Mouse (Mus musculus): ENCODE measurements around the gene Krtap9-5. TPM values are rescaled to one million over a fixed set of nuclear protein-coding genes. Genes with fewer than 3 reads are reported as not detected.
A peak's percentile ranks its signal among the peaks of the same experiment; 100 is the strongest.

Gene Krtap9-5
- polyA plus RNA-seq, 1 experiment from 2014 or later, result not detected

DNA sequence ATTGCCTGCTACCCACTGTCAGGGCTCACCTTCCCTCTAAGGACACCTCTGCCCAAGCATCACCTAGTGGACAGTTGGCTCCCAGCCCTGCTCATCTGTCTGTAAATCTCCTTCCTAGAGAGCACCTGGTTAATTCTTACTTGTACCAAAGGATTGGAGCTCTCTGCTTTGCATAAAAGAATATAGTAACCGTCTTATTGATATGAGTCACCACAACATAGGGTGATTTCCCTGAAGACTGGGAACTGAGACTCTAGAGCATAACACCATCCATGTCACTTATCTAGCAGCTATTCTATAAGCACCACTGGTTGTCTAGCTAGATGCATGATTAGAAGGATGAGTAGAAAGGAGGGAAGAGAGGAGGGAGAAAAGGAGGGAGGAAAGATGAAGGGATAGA lies 35.2 kb downstream of the Krtap9-5 start:
- Histone ChIP-seq H3K4me3 (ENCODE audit: low read depth, low read length) (no peak overlapping the region), H3K36me3 (ENCODE audit: control insufficient read depth, insufficient read depth, low read length) (no peaks in the 10 kb centered on the region), H3K4me1 (ENCODE audit: control insufficient read depth, insufficient read depth, low read length) (no peaks in the 10 kb centered on the region), H3K4me2 (no peak overlapping the region), H3K27ac (ENCODE audit: low read depth, low read length) (no peak overlapping the region), H3K9me3 (replicated peaks; ENCODE audit: control insufficient read depth, low read length) (no peaks in the 10 kb centered on the region), H3K9ac (ENCODE audit: low read depth, low read length) (no peak overlapping the region), H3K27me3 (ENCODE audit: control insufficient read depth, insufficient read depth, low read length) (0 out of 2 replicates have a peak, but pooled peaks cover 4% of the 10 kb centered on the region)
- 82% methylated on average over 1 of the region's 1 CpGs for WGBS (ENCODE audit: insufficient replicate concordance)
- ATAC-seq (replicated peaks; ENCODE audit: insufficient number of reproducible peaks, low FRiP score, low TSS enrichment), result no peak

DNA sequence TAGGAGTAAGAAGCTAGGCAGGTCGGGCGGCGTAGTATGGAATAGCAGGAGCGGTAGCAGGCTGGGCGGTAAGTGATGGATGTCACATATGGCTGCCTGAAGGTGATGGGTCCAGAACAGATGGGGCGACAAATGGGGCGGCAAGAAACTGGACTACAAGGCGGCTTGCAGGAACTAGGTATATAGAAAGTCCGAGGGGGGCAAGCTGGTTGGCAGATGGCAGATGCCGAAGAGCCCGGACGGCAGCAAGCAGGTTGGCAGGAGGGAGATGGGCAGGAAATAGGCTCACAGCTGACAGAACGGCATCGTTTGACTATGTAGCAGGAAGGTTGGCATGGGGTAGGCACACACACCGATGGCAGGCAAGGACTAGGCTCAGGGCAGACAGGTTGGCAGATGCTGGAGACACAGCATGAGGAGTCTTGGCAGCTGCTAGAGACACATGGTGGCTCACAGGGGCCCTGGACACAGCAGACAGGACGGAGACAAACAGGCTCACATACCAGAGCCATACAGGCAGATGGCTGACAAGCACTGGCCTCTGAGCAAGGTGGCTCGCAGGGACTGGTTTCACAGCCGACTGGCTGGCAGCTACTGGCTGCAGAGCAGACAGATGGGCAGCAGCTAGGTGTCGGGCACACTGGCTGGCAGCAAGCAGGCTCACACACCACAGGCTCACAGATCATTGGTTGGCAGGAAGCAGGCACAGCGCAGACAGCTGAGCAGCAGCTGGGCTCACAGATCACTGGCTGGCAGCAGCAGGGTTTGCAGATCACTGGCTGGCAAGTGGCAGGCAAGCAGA lies 37.2 kb downstream of the Krtap9-5 start:
- Histone ChIP-seq H3K4me3 (ENCODE audit: low read depth, low read length) (no peak overlapping the region), H3K27ac (ENCODE audit: low read depth, low read length) (no peak overlapping the region), H3K9me3 (replicated peaks; ENCODE audit: control insufficient read depth, low read length) (no peaks in the 10 kb centered on the region), H3K36me3 (ENCODE audit: control insufficient read depth, insufficient read depth, low read length) (no peaks in the 10 kb centered on the region), H3K4me1 (ENCODE audit: control insufficient read depth, insufficient read depth, low read length) (no peaks in the 10 kb centered on the region), H3K27me3 (ENCODE audit: control insufficient read depth, insufficient read depth, low read length) (0 out of 2 replicates have a peak, but pooled peaks cover 4% of the 10 kb centered on the region), H3K9ac (ENCODE audit: low read depth, low read length) (no peak overlapping the region), H3K4me2 (no peak overlapping the region)
- ATAC-seq (replicated peaks; ENCODE audit: insufficient number of reproducible peaks, low FRiP score, low TSS enrichment), result no peak
- WGBS (ENCODE audit: insufficient replicate concordance), result 76% methylated on average over 20 of the region's 20 CpGs

DNA sequence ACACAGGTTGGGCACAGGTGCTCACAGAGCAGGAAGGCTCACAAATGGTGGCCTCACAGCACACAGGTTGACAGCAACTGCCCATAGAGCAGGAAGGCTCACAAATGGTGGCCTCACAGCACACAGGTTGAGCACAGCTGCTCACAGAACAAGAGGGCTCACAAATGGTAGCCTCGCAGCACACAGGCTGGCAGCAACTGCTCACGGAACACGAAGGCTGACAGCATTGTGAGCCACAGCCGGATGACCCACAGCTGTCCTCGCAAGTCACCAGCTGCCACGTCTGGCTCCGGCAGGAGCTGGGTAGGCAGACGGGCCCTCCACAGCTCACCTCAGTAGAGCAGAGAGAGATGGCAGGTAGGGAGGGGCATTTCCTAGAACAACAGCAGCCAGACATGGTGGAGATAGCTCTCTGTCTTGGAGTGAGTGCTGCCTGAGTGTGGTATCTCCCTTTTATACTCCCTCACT lies 37.9 kb downstream of the Krtap9-5 start, which contains the start of gene Krtap16-1:
Gene Krtap16-1 (minus strand): TSS at position 418 of the 468 bp plus-strand sequence.
- 0 out of 2 replicates have a peak, but pooled peaks cover 4% of the 10 kb centered on the region for H3K27me3 ChIP-seq (ENCODE audit: control insufficient read depth, insufficient read depth, low read length)
- 76% methylated on average over 8 of the region's 8 CpGs for WGBS (ENCODE audit: insufficient replicate concordance)
- H3K4me3 ChIP-seq (ENCODE audit: low read depth, low read length), result no peak within 1 kb of the TSS
- no peak within 1 kb of the TSS for H3K27ac ChIP-seq (ENCODE audit: low read depth, low read length)
- H3K9me3 ChIP-seq (replicated peaks; ENCODE audit: control insufficient read depth, low read length), result no peaks in the 10 kb centered on the region
- H3K4me2 ChIP-seq, result no peak within 1 kb of the TSS
- H3K4me1 ChIP-seq (ENCODE audit: control insufficient read depth, insufficient read depth, low read length), result no peaks in the 10 kb centered on the region
- ATAC-seq (replicated peaks; ENCODE audit: insufficient number of reproducible peaks, low FRiP score, low TSS enrichment), result no peak
- H3K9ac ChIP-seq (ENCODE audit: low read depth, low read length), result no peak within 1 kb of the TSS
- H3K36me3 ChIP-seq (ENCODE audit: control insufficient read depth, insufficient read depth, low read length), result no peaks in the 10 kb centered on the region

GRCm38 (mm10) chr11:99988530-99988929 lies 40.3 kb downstream of the Krtap9-5 start:
- H3K9me3 ChIP-seq (replicated peaks; ENCODE audit: control insufficient read depth, low read length), result no peaks in the 10 kb centered on the region
- no peak overlapping the region for H3K27ac ChIP-seq (ENCODE audit: low read depth, low read length)
- no peaks in the 10 kb centered on the region for H3K4me1 ChIP-seq (ENCODE audit: control insufficient read depth, insufficient read depth, low read length)
- H3K9ac ChIP-seq (ENCODE audit: low read depth, low read length), result no peak overlapping the region
- peaks cover 14% of the 10 kb centered on the region for H3K27me3 ChIP-seq (ENCODE audit: control insufficient read depth, insufficient read depth, low read length)
- H3K4me3 ChIP-seq (ENCODE audit: low read depth, low read length), result no peak overlapping the region
- no peaks in the 10 kb centered on the region for H3K36me3 ChIP-seq (ENCODE audit: control insufficient read depth, insufficient read depth, low read length)
- WGBS (ENCODE audit: insufficient replicate concordance), result 92% methylated on average over 3 of the region's 3 CpGs
- no peak overlapping the region for H3K4me2 ChIP-seq
- ATAC-seq (replicated peaks; ENCODE audit: insufficient number of reproducible peaks, low FRiP score, low TSS enrichment), result no peak

DNA sequence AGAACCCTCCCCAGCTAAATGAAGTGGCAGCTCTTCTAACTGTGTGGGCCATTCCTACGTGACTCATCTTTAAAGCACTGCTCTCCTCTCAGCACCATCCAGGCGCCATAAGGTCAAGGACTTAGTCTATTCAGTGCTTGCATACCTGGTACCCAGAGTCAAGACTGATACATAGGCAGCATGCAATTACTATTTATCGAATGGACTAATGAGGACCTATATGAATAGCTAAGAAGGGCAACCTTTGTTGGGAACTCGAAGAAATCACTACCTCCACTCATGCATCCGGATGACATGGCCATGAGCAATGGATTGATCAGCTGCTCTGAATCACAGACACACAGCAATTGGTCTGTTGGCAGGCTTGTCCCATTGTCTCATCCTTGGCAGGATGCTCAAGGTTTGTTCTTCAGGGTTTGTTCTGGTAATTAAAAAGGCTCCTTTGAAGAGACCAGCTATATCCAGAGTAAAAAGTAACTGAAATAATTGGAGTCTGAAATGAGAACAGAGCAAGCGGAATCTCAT lies 41.7 kb downstream of the Krtap9-5 start:
- Histone ChIP-seq H3K36me3 (ENCODE audit: control insufficient read depth, insufficient read depth, low read length) (no peaks in the 10 kb centered on the region), H3K27me3 (ENCODE audit: control insufficient read depth, insufficient read depth, low read length) (peaks cover 22% of the 10 kb centered on the region), H3K9me3 (replicated peaks; ENCODE audit: control insufficient read depth, low read length) (no peaks in the 10 kb centered on the region), H3K27ac (ENCODE audit: low read depth, low read length) (no peak overlapping the region), H3K4me3 (ENCODE audit: low read depth, low read length) (no peak overlapping the region), H3K9ac (ENCODE audit: low read depth, low read length) (no peak overlapping the region), H3K4me2 (no peak overlapping the region), H3K4me1 (ENCODE audit: control insufficient read depth, insufficient read depth, low read length) (no peaks in the 10 kb centered on the region)
- no peak for ATAC-seq (replicated peaks; ENCODE audit: insufficient number of reproducible peaks, low FRiP score, low TSS enrichment)
- 70% methylated on average over 6 of the region's 6 CpGs for whole genome bisulfite sequencing (ENCODE audit: insufficient replicate concordance)

DNA sequence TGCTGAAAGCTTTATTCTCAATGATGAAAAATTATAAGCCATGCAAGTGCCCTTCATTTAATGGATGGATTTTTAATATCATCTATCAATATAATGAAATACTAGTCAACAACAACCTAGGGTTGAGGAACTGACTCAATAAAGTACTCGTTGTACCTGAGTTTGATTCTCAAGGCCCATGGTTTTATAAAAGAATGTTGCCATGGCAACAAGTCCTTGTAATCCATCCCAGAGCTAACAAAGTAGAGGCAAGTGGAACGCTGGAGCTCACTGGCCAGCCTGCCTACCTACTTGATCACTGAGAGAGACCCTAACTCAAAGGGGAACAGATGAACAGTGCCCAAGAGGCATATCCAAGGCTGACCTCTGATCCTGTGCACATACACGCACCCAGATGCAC lies 42.3 kb downstream of the Krtap9-5 start:
- no peak overlapping the region for H3K4me2 ChIP-seq
- peaks cover 19% of the 10 kb centered on the region for H3K27me3 ChIP-seq (ENCODE audit: control insufficient read depth, insufficient read depth, low read length)
- H3K4me3 ChIP-seq (ENCODE audit: low read depth, low read length), result no peak overlapping the region
- H3K27ac ChIP-seq (ENCODE audit: low read depth, low read length), result no peak overlapping the region
- no peaks in the 10 kb centered on the region for H3K4me1 ChIP-seq (ENCODE audit: control insufficient read depth, insufficient read depth, low read length)
- no peaks in the 10 kb centered on the region for H3K9me3 ChIP-seq (replicated peaks; ENCODE audit: control insufficient read depth, low read length)
- no peak for ATAC-seq (replicated peaks; ENCODE audit: insufficient number of reproducible peaks, low FRiP score, low TSS enrichment)
- H3K36me3 ChIP-seq (ENCODE audit: control insufficient read depth, insufficient read depth, low read length), result no peaks in the 10 kb centered on the region
- H3K9ac ChIP-seq (ENCODE audit: low read depth, low read length), result no peak overlapping the region
- 72% methylated on average over 3 of the region's 3 CpGs for WGBS (ENCODE audit: insufficient replicate concordance)

GRCm38 (mm10) chr11:99993620-99994383 lies 45.5 kb downstream of the Krtap9-5 start, which contains the start of gene Krtap17-1:
Gene Krtap17-1 (minus strand): TSS chr11:99993994.
- Histone ChIP-seq H3K9me3 (replicated peaks; ENCODE audit: control insufficient read depth, low read length) (no peaks in the 10 kb centered on the region), H3K27me3 (ENCODE audit: control insufficient read depth, insufficient read depth, low read length) (peaks cover 19% of the 10 kb centered on the region), H3K36me3 (ENCODE audit: control insufficient read depth, insufficient read depth, low read length) (no peaks in the 10 kb centered on the region), H3K4me1 (ENCODE audit: control insufficient read depth, insufficient read depth, low read length) (no peaks in the 10 kb centered on the region), H3K27ac (ENCODE audit: low read depth, low read length) (no peak within 1 kb of the TSS), H3K4me3 (ENCODE audit: low read depth, low read length) (no peak within 1 kb of the TSS), H3K9ac (ENCODE audit: low read depth, low read length) (no peak within 1 kb of the TSS), H3K4me2 (peak within 1 kb of the TSS; percentile 29; the same call in 1 of the 2 replicates)
- ATAC-seq (replicated peaks; ENCODE audit: insufficient number of reproducible peaks, low FRiP score, low TSS enrichment), result no peak
- 23% methylated on average over 26 of the region's 26 CpGs for WGBS (ENCODE audit: insufficient replicate concordance)

- no peak overlapping the region for H3K9ac ChIP-seq (ENCODE audit: low read depth, low read length)
- no peak overlapping the region for H3K4me2 ChIP-seq
- WGBS (ENCODE audit: insufficient replicate concordance), result 59% methylated on average over 4 of the region's 4 CpGs
- H3K9me3 ChIP-seq (replicated peaks; ENCODE audit: control insufficient read depth, low read length), result no peaks in the 10 kb centered on the region
- H3K4me3 ChIP-seq (ENCODE audit: low read depth, low read length), result no peak overlapping the region
- no peak overlapping the region for H3K27ac ChIP-seq (ENCODE audit: low read depth, low read length)
- H3K36me3 ChIP-seq (ENCODE audit: control insufficient read depth, insufficient read depth, low read length), result no peaks in the 10 kb centered on the region
- peaks cover 19% of the 10 kb centered on the region for H3K27me3 ChIP-seq (ENCODE audit: control insufficient read depth, insufficient read depth, low read length)
- H3K4me1 ChIP-seq (ENCODE audit: control insufficient read depth, insufficient read depth, low read length), result no peaks in the 10 kb centered on the region
- ATAC-seq (replicated peaks; ENCODE audit: insufficient number of reproducible peaks, low FRiP score, low TSS enrichment), result no peak
Observed at GRCm38 (mm10) chr11:99994384-99994661, 46.0 kb downstream of the Krtap9-5 start.

All from heart, embryonic 11.5 days (tissue).